Mouse (Mus musculus) hematopoietic stem cell, adult 5-6 weeks (primary cell): ENCODE measurements at regions not wholly inside any gene's neighbourhood (a gene's known extent, or its start where the extent isn't known, plus 50 kb on each side); places are given as distances from the start of the nearest gene placed in this dataset.

Source experiments
- ATAC-seq, 2 experiments: fragments of 125-278 bp in 1 of 2; replicated peaks in 1 of 2; 2 replicates each; pipeline ENCODE4 v1.8.0; 2016 to 2017; ENCODE audit warnings: inconsistent platforms in 2 of 2, mild to moderate bottlenecking in 2 of 2, moderate number of reproducible peaks in 2 of 2, low read depth in 1 of 2, moderate TSS enrichment in 1 of 2; ENCODE audit not compliant: low FRiP score in 2 of 2, poor library complexity in 2 of 2, severe bottlenecking in 2 of 2, insufficient read depth in 1 of 2, low TSS enrichment in 1 of 2

- ATAC-seq = no peak
Observed at GRCm38 (mm10) chr3:121870726-121871125, 55.6 kb upstream of the Abcd3 start.

- ATAC-seq = no peak
Observed at GRCm38 (mm10) chr3:121869694-121870093, 54.6 kb upstream of the Abcd3 start.

GRCm38 (mm10) chr3:121867301-121867700, 52.2 kb upstream of the Abcd3 start:
- no peak for ATAC-seq

GRCm38 (mm10) chr3:121864734-121865445, 49.8 kb upstream of the Abcd3 start:
- ATAC-seq = no peak; a peak in 1 of 4 replicates
